Mouse (Mus musculus) embryonic stem cell, embryonic (primary cell): ENCODE data around the gene 1810013L24Rik.

ENCODE experiments used
- CTCF ChIA-PET, 4 experiments: fragments of 300-600 bp in 2 of 4; fragments of 350-600 bp in 2 of 4; sonication (Branson Sonifier 250); formaldehyde crosslinking; loops; one replicate each; lab custom pipeline; 2022; ENCODE audit warnings: inconsistent platforms in 2 of 4; lab: Charles Lee
- POLR2A ChIA-PET, 4 experiments: fragments of 300-600 bp in 2 of 4; fragments of 350-600 bp in 2 of 4; sonication (Branson Sonifier 250); formaldehyde crosslinking; loops; one replicate each; lab custom pipeline; 2022; ENCODE audit warnings: antibody characterized with exemption in 4 of 4, inconsistent platforms in 1 of 4; lab: Charles Lee

1810013L24Rik gene

GRCm38 (mm10) chr16:8823661-8824060, 6.2 kb upstream of the 1810013L24Rik start:
- ChIA-PET CTCF (interaction anchor here in 2 of 4 experiments (0.5 to 2.7 kb wide), 2 partner anchors 16 to 17 kb away, joined by 5 to 23 read pairs; no protein-coding TSS in a partner anchor), POLR2A (interaction anchor here in 3 of 4 experiments (0.6 to 8.5 kb wide), 76 partner anchors 8 to 478 kb away, joined by 3 to 254 read pairs (median 4); partner anchors contain the start of genes Usp7 (in 2 of the 3), Carhsp1 (in 1 of the 3) and Mettl22 (in 1 of the 3))

DNA sequence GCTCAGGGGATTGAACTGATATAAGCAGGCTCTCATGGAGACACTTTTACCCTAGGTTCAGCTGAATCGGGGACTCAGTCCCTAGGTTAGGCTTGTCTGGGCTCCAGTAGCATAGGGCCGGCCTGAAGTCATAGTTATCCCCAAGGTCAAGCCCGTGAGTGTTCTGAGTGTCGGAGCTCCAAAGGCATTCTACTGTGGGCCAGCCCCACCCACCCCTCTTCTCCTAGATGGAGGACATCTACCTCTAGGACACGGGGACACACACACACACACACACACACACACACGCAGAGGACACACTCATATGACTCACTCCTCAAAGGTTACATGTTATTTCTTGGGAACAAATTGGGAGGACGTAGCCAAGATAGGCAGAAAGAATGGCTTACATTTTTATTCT, 2.5 kb upstream of the 1810013L24Rik start:
- POLR2A ChIA-PET = interaction anchor here in 3 of 4 experiments (0.6 to 8.5 kb wide), 23 partner anchors 9 to 157 kb away, joined by 3 to 254 read pairs (median 4); partner anchors contain the start of gene Carhsp1 (in 1 of the 3)
- CTCF ChIA-PET = interaction anchor here in 2 of 4 experiments (1.0 to 1.2 kb wide), 3 partner anchors 20 to 58 kb away, joined by 3 read pairs; no protein-coding TSS in a partner anchor

DNA sequence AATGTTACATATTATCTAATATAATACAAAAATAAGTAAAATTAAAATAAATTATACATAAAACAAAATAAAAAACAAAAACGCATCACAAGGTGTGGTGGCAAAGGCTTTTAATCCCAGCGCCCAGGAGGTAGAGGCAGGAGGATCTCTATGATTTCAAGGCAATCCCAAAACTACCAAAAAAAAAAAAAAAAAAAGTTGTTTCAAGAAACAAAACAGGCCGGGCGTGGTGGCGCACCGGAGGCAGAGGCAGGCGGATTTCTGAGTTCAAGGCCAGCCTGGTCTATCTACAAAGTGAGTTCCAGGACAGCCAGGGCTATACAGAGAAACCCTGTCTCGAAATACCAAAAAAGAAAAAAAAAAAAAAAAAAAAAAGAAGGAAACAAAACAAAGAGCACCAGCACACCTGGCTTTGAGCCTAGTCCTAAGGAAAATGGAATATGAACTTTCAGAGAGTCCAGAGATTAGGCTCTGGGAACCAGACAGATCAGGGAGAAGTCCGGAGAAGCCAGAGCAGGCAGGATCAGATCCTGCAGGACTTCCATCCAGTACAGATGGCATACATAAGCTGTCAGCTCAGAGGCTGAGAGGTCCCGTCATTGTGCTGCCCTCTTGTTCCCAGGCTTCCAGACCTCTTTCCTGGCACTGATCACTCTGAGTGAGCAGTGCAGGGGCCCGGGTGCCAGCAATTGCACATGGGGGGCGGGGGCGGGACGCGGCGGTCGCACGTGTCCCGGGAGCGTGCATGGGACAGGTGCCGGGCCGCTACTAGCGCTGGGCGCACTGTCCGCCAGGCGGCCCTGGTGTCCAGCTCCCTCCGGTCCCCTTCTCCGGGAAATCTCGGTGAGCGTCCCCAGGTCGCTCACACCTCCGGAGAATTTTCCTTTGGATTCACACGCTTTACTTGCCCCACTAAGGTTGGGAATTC, 1.0 kb upstream of the 1810013L24Rik start:
- CTCF ChIA-PET = interaction anchor here in 2 of 4 experiments (0.6 to 1.2 kb wide), 3 partner anchors 9 to 45 kb away, joined by 4 to 5 read pairs (median 5); no protein-coding TSS in a partner anchor

DNA sequence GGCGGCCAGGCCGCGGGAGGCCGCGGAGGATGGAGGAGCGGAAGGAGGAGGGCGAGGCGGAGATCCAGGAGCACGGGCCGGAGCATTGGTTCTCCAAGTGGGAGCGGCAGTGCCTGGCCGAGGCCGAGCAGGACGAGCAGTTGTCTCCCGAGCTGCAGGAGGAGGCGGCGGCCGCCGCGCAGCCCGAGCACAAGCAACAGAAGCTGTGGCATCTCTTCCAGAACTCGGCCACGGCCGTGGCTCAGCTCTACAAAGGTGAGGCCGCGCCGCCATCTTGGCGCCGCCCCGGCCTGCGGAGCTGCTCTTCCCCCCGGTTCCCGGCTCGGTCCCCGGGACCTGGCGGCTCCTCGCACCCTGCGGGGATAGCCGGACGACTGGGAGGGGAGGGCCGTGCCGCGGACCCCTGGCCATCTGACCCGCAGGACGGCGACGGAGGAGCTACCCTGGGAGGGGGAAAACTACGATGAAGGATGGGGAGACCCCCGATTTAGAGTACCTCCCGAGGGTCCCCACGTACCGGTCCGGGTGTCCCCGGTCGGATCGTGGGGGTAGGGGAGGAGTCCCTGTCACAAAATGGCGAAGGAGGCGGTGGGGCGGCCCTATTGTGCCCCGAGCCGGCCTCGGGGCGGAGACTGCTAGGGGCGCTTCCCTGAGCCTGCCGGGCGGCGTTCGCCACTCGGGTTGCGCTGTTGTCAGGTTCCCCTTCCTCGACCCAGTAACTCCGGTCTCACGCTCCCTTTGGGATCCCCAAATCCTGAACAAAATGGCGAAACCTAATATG, 721 bp downstream of the 1810013L24Rik start:
- ChIA-PET POLR2A (interaction anchor here (0.6 to 14.9 kb wide), 48 partner anchors 8 to 302 kb away, joined by 3 to 282 read pairs (median 4); partner anchors contain the start of genes Carhsp1 (in 1 of the 4) and Usp7 (in 1 of the 4)), CTCF (interaction anchor here in 2 of 4 experiments (0.6 to 1.6 kb wide), 3 partner anchors 24 to 280 kb away, joined by 3 to 4 read pairs (median 3); no protein-coding TSS in a partner anchor)

More for the DNA sequence above, 1.0 kb upstream of the 1810013L24Rik start:
- POLR2A ChIA-PET = interaction anchor here in 3 of 4 experiments (0.5 to 8.5 kb wide), 28 partner anchors 9 to 305 kb away, joined by 3 to 254 read pairs (median 4); no protein-coding TSS in a partner anchor

- POLR2A ChIA-PET = interaction anchor here in 3 of 4 experiments (0.6 to 14.9 kb wide), 37 partner anchors 7 to 163 kb away, joined by 3 to 282 read pairs (median 5); partner anchors contain the start of genes Carhsp1 (in 1 of the 3) and Usp7 (in 1 of the 3)
- CTCF ChIA-PET = interaction anchor here in 1 of 4 experiments (1.6 kb wide), 1 partner anchor 24 kb away, joined by 4 read pairs; no protein-coding TSS in a partner anchor
These were observed 1.3 kb downstream of the 1810013L24Rik start for GRCm38 (mm10) chr16:8831241-8831640.

DNA sequence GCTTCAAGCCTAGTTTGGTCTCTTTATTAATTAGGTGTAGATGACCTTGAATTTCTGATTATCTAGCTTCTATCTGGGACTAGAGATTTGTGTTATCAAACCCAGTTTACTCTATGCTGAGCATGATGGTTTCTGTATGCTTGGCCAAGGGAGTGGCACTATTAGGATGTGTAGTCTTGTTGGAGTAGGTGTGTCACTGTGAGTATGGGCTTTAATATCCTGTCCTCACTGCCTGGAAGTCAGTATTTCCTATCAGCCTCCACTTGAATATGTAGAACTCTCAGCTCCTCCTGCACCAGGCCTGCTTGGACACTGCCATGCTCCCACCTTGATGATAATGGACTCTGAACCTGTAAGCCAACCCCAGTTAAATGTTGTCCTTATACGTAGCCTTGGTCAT, 7.0 kb downstream of the 1810013L24Rik start:
- POLR2A ChIA-PET = interaction anchor here (0.6 to 14.9 kb wide), 35 partner anchors 8 to 1744 kb away, joined by 3 to 282 read pairs (median 4); no protein-coding TSS in a partner anchor
- CTCF ChIA-PET = interaction anchor here in 2 of 4 experiments (0.6 to 1.0 kb wide), 3 partner anchors 30 to 74 kb away, joined by 3 to 4 read pairs (median 4); no protein-coding TSS in a partner anchor

- POLR2A ChIA-PET = interaction anchor here (0.5 to 14.9 kb wide), 28 partner anchors 8 to 1745 kb away, joined by 3 to 282 read pairs (median 7); no protein-coding TSS in a partner anchor
- CTCF ChIA-PET = interaction anchor here in 3 of 4 experiments (0.6 to 1.0 kb wide), 5 partner anchors 9 to 75 kb away, joined by 3 to 13 read pairs (median 4); no protein-coding TSS in a partner anchor
These were observed 7.7 kb downstream of the 1810013L24Rik start for GRCm38 (mm10) chr16:8837595-8837994.

DNA sequence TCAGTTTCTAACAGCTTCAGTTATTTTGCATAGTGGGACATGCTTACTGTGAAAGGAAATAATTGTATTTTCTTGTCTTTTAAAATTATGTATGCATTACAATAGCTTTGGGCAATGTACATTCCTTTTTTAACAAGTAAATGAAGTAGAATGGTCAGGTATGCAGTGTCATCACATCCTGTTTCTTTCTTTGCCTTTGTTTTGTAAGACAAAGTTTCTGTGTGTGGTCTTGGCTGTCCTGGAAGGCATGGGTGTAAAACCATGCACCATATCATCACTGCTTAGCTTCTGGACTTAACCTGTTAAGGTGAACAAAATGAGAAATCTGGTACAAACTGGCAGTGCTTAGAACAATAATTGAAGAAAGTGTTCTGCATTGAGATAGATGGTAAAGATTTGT, 9.0 kb downstream of the 1810013L24Rik start:
- POLR2A ChIA-PET = interaction anchor here (0.6 to 14.9 kb wide), 41 partner anchors 8 to 1621 kb away, joined by 3 to 282 read pairs (median 5); partner anchors contain the start of gene 1810013L24Rik (in 1 of the 4)
- CTCF ChIA-PET = interaction anchor here in 3 of 4 experiments (0.6 to 1.0 kb wide), 5 partner anchors 17 to 1231 kb away, joined by 3 to 5 read pairs (median 3); no protein-coding TSS in a partner anchor

DNA sequence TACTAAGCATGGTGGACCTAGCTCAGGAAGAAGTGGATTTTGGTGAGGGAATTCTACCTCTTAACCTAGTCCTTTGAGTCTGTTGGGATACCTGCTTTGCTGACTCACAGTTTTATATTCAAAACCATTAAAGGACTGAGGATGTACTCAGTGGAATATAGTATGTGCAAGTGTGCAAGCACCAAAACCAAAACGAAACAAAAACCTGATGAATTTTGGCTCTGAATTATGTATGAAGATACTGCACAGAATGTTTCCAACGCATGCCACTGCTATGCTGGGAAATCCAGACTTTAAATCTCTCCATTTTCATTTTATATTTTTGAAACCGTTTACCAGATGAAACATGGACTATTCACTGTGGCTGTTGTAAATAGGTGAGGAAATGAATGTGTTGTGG, 10.7 kb downstream of the 1810013L24Rik start:
- POLR2A ChIA-PET = interaction anchor here in 3 of 4 experiments (0.8 to 14.9 kb wide), 15 partner anchors 8 to 50 kb away, joined by 3 to 282 read pairs (median 11); no protein-coding TSS in a partner anchor
- CTCF ChIA-PET = interaction anchor here in 1 of 4 experiments (0.5 kb wide), 1 partner anchor 70 kb away, joined by 3 read pairs; no protein-coding TSS in a partner anchor

GRCm38 (mm10) chr16:8842962-8843361, 13.1 kb downstream of the 1810013L24Rik start:
- ChIA-PET CTCF (interaction anchor here in 1 of 4 experiments (0.5 kb wide), 1 partner anchor 36 kb away, joined by 4 read pairs; no protein-coding TSS in a partner anchor), POLR2A (interaction anchor here (0.6 to 14.9 kb wide), 19 partner anchors 8 to 155 kb away, joined by 3 to 282 read pairs (median 10); no protein-coding TSS in a partner anchor)

GRCm38 (mm10) chr16:8843580-8844175, 13.8 kb downstream of the 1810013L24Rik start:
- ChIA-PET CTCF (no interaction called here), POLR2A (interaction anchor here (0.6 to 14.9 kb wide), 21 partner anchors 7 to 156 kb away, joined by 3 to 282 read pairs (median 4); no protein-coding TSS in a partner anchor)

GRCm38 (mm10) chr16:8845986-8846385, 16.1 kb downstream of the 1810013L24Rik start:
- CTCF ChIA-PET = interaction anchor here in 1 of 4 experiments (0.6 kb wide), 1 partner anchor 76 kb away, joined by 4 read pairs; no protein-coding TSS in a partner anchor
- POLR2A ChIA-PET = interaction anchor here in 2 of 4 experiments (0.6 to 5.8 kb wide), 3 partner anchors 8 to 13 kb away, joined by 3 to 66 read pairs (median 11); no protein-coding TSS in a partner anchor

DNA sequence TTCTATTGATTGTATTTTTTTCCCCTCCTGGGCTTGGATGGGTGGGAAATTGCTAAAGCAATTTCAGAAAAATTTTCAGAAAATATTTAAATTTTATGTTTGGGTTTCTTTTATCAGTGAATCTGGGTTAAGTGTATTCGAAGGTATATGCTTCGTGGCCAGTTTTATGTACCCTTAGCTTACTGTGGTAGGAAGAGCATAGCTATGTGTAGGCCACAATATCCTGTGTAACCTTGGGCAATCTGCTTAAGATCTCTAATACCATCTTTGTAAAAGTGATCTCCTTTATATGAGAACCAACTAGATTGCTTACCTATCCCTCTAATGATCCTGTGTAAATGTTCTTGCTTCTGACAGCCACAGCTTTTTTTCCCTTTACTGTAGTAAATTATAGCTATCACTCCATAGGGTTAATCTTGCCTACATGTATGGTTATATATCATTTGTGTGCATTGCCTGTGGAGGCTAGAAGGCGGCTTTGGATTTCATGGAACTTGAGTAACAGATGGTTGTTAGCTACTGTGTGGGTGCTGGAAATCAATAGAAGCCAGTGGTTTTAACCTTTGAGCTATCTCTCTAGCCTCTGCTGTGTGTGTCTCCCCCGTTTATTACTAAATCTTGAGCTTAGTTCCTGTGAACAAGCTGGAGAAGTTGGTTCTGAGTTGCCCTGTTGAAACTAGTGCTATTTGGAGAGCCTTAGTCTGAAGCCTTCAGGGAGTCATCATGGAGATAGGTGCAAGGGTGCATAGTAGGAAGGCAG, 18.6 kb downstream of the 1810013L24Rik start:
- ChIA-PET POLR2A (interaction anchor here (0.5 to 9.2 kb wide), 34 partner anchors 9 to 304 kb away, joined by 3 to 282 read pairs (median 5); partner anchors contain the start of gene 1810013L24Rik (in 1 of the 4)), CTCF (no interaction called here)

DNA sequence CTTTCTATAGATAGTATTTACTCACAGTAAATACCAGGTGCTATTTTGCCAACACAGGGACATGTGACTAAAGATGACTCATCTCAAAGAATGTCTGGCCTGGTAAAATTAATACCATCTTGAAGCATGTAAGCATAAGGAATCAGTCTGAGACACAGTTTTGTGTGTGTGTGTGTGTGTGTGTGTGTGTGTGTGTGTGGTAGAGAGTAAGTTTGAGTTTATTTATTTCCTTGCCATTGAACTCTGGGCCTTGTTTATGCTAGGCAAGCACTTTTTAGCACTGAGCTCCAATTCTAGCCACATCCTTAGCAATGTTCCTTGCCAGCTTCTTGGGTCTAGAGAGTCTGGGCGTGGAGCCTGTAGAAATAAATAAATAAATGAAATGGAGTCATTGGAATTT, 20.0 kb downstream of the 1810013L24Rik start:
- ChIA-PET POLR2A (interaction anchor here (0.6 to 9.2 kb wide), 27 partner anchors 10 to 179 kb away, joined by 3 to 282 read pairs (median 7); partner anchors contain the start of genes 1810013L24Rik (in 1 of the 4) and Carhsp1 (in 1 of the 4)), CTCF (interaction anchor here in 1 of 4 experiments (0.7 kb wide), 1 partner anchor 436 kb away, joined by 7 read pairs; no protein-coding TSS in a partner anchor)

DNA sequence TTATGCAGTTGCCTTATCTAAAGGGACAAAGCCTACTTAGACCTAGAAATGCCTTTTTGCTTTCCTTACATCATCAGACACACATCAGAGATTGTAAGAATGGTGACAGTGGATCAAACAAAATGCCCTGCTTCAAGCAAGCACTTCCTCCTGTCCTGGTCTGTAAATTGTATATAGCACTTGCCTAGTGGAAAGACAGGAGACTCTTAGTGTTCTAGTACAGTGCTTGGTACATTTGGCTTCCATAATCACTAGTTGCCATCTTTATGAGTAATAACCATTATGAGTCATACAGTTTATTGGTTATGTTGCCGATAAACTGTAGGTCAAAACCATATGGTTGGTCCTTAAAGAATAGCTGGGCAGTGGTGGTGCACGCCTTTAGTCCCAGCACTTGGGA, 25.2 kb downstream of the 1810013L24Rik start:
- ChIA-PET CTCF (no interaction called here), POLR2A (interaction anchor here in 2 of 4 experiments (0.8 to 9.2 kb wide), 8 partner anchors 9 to 168 kb away, joined by 3 to 282 read pairs (median 14); no protein-coding TSS in a partner anchor)
